Comparison of ENCODE assay signal across 8 mouse cellular contexts in the genomic region with DNA sequence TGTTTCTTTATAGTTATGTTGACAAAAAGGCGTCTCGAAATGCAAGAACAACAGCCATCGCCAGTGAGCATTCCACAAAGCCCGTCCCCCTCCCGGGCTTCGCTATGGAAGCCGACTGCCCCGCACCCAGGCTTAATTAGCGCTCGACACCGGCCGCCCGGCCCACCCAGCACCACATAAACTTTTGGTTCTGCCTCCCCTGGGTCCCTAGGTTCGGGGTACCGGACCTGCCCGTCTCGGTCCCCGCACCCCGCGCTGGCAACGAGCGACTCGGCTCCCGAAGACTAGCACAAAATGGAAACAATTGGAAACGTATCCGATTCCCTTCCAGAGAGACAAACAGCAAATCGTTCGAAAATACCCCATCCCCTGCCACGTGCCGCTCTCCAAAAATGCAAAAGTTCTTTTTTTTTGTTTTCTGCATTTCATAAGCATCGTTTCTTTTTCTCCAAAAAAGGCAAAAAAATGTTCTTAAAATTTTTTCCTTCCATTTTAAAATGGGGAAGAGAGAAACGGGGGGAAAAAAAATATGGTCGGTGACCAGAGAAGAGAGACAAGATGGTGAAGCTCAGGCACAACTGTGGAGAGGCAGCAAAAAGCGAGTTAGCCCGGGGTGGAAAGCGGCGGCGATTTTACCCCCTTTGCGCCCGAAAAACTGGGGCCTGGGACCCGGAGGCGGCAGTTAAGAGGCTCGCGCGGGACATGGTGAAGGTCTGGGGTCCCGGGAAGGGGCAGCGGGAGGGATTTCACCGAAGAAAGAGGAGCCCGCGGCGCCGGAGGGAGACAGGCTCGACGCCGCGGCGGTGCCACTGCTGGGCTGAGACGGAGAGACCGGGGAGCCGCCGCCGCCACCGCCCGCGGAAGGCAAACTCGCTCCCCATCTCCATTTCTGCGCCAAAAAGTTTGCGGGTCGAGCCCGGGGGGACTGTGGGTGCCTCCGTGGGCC. TPM values are rescaled to one million over a fixed set of nuclear protein-coding genes. Genes with fewer than 3 reads are reported as not detected.
A peak's percentile ranks its signal among the peaks of the same experiment; 100 is the strongest.
DNase-seq lines count a peak whose midpoint lies in the region; ATAC-seq and TF ChIP-seq lines count a peak whose summit lies in the region.

No protein-coding gene starts in this region.

- WGBS in hindbrain, embryonic 16.5 days, result under 1% methylated on average over 71 of the region's 71 CpGs

- H3K36me3 ChIP-seq in hindbrain, embryonic 16.5 days (ENCODE audit: control insufficient read depth, insufficient read depth, low read length), result peaks cover 15% of the 10 kb centered on the region

- peak overlapping the region; percentile 56 for H3K4me2 ChIP-seq in hindbrain, embryonic 16.5 days (ENCODE audit: low read length)

- intact Hi-C loops in gastrocnemius, adult 2 months (cut with DNase I), result loop anchor here (2.0 to 5.0 kb wide), 2 partner anchors 36 to 85 kb away; partner anchors contain the start of gene Acbd3

- peaks cover 38% of the 10 kb centered on the region for H3K4me1 ChIP-seq in hindbrain, embryonic 16.5 days (ENCODE audit: control insufficient read depth, insufficient read depth, low read depth, low read length)

- TF ChIP-seq CTCF in gastrocnemius, adult 2 months (IDR thresholded peaks at IDR 0.05), result no peak

- ATAC-seq in hindbrain, embryonic 16.5 days, result peak; percentile 44; the same call in 1 of the 2 replicates

- DNase-seq in R1 (ENCODE audit: low read depth, low spot score), result peak; percentile 60
- DNase-seq in cerebellum, postnatal 36 days, result peak; percentile 57 to 59
- DNase-seq in gastrocnemius, adult 2 months, result peak; percentile 62
- peak; percentile 39 to 43 for DNase-seq in left cerebral cortex, adult 18-20 months (ENCODE audit: low spot score in 2 of 2)
- peak; percentile 48 for DNase-seq in lung, postnatal 25 days (ENCODE audit: low spot score)
- DNase-seq in retina, embryonic 14.5 days (ENCODE audit: low spot score), result peak; percentile 69
- DNase-seq in thymus, postnatal 4 days, result peak; percentile 69

- no peaks in the 10 kb centered on the region for H3K27me3 ChIP-seq in hindbrain, embryonic 16.5 days (replicated peaks; ENCODE audit: control insufficient read depth, insufficient read depth, low read length)

- H3K4me3 ChIP-seq in gastrocnemius, adult 2 months, result peak overlapping the region; percentile 99
- H3K4me3 ChIP-seq in hindbrain, embryonic 16.5 days (ENCODE audit: low read length), result peak overlapping the region; percentile 97

- peak overlapping the region; percentile 94 for H3K27ac ChIP-seq in gastrocnemius, adult 2 months
- peak overlapping the region; percentile 99 for H3K27ac ChIP-seq in hindbrain, embryonic 16.5 days (ENCODE audit: low read depth, low read length)

- H3K9ac ChIP-seq in hindbrain, embryonic 16.5 days (ENCODE audit: low read depth, low read length), result peak overlapping the region; percentile 100

- H3K9me3 ChIP-seq in hindbrain, embryonic 16.5 days (ENCODE audit: control insufficient read depth, low read length), result no peaks in the 10 kb centered on the region

RNA-seq across cellular contexts. Expression of gene H3f3a, which starts 1.0 kb away (rescaled TPM):
- total RNA-seq in gastrocnemius, adult 2 months (2021), result 100 to 1,000 TPM; 314 to 379 TPM
- 2,228 and 2,423 TPM in 2 replicates for polyA plus RNA-seq in hindbrain, embryonic 16.5 days (2015; fragmentation: Nextera tagmentation; extraction: Ambion mirVana)
- total RNA-seq in left cerebral cortex, adult 18-20 months (2021), result 100 to 1,000 TPM; 249 to 263 TPM

RNA-seq across cellular contexts. Expression of gene Sde2, which starts 38.2 kb away (rescaled TPM):
- 1 to 10 TPM; 7.4 to 7.8 TPM for total RNA-seq in gastrocnemius, adult 2 months (2021)
- 28.7 and 32.2 TPM in 2 replicates for polyA plus RNA-seq in hindbrain, embryonic 16.5 days (2015; fragmentation: Nextera tagmentation; extraction: Ambion mirVana)
- 10 to 100 TPM; 20.9 to 25.7 TPM for total RNA-seq in left cerebral cortex, adult 18-20 months (2021)

Comparison
In these comparisons a context has a peak if more than half of its experiments do, and no peak if none do; other contexts are left out.
1. Peak in every context shown above with its lines: DNase-seq, ATAC-seq, H3K4me3 ChIP-seq and H3K27ac ChIP-seq.